Mouse (Mus musculus) adrenal gland, postnatal 25 days (tissue): ENCODE measurements around the gene Spdl1. TPM values are rescaled to one million over a fixed set of nuclear protein-coding genes. Genes with fewer than 3 reads are reported as not detected.
"Not testable (repeated sequence)": the region's sequence is repeated elsewhere in the genome, so short reads cannot be mapped to it uniquely, and the experiment has no call there.

Source experiments
- DNase-seq: peaks from one replicate; pipeline ENCODE4 v3.0.0; 2021; ENCODE audit warnings: mixed read lengths
- total RNA-seq: library from RNA; stranded (reverse); gene quantifications from 2 replicates; pipeline ENCODE4 v1.2.3, GENCODE M21; 2021

The Spdl1 gene
- total RNA-seq, 1 experiment from 2014 or later = 2.2 TPM

GRCm38 (mm10) chr11:34798066-34798465, 35.4 kb downstream of the Spdl1 start:
- not testable (repeated sequence) for DNase-seq

GRCm38 (mm10) chr11:34796097-34796496, 37.3 kb downstream of the Spdl1 start:
- DNase-seq = no peak

- DNase-seq = no peak
These were observed 41.6 kb downstream of the Spdl1 start for GRCm38 (mm10) chr11:34791872-34792271.

GRCm38 (mm10) chr11:34784864-34785263, 48.6 kb downstream of the Spdl1 start:
- DNase-seq = no peak

GRCm38 (mm10) chr11:34783587-34784043, 49.8 kb downstream of the Spdl1 start, which contains the start of gene Dock2:
Gene Dock2, minus strand, starts transcription at chr11:34783892.
- DNase-seq = no peak

GRCm38 (mm10) chr11:34782516-34783430, 50.7 kb downstream of the Spdl1 start:
- no peak for DNase-seq

- no peak for DNase-seq
These were observed 52.7 kb downstream of the Spdl1 start for GRCm38 (mm10) chr11:34780786-34781185.

GRCm38 (mm10) chr11:34779966-34780365, 53.5 kb downstream of the Spdl1 start:
- no peak for DNase-seq

GRCm38 (mm10) chr11:34778351-34778750, 55.1 kb downstream of the Spdl1 start:
- no peak for DNase-seq

GRCm38 (mm10) chr11:34777529-34777928, 55.9 kb downstream of the Spdl1 start:
- DNase-seq = no peak

GRCm38 (mm10) chr11:34776054-34776453, 57.4 kb downstream of the Spdl1 start:
- DNase-seq = no peak

GRCm38 (mm10) chr11:34774636-34775035, 58.8 kb downstream of the Spdl1 start:
- DNase-seq = no peak

GRCm38 (mm10) chr11:34773304-34773895, 60.0 kb downstream of the Spdl1 start:
- DNase-seq = no peak

GRCm38 (mm10) chr11:34771221-34771986, 62.0 kb downstream of the Spdl1 start:
- DNase-seq = peak; percentile 80

GRCm38 (mm10) chr11:34770666-34771065, 62.8 kb downstream of the Spdl1 start:
- no peak for DNase-seq

GRCm38 (mm10) chr11:34769946-34770345, 63.5 kb downstream of the Spdl1 start:
- no peak for DNase-seq

GRCm38 (mm10) chr11:34769396-34769795, 64.0 kb downstream of the Spdl1 start:
- DNase-seq = no peak

GRCm38 (mm10) chr11:34763739-34764361, 69.6 kb downstream of the Spdl1 start:
- no peak for DNase-seq

GRCm38 (mm10) chr11:34762570-34763127, 70.8 kb downstream of the Spdl1 start:
- no peak for DNase-seq

- no peak for DNase-seq
These were observed 71.3 kb downstream of the Spdl1 start for GRCm38 (mm10) chr11:34762125-34762524.

- no peak for DNase-seq
These were observed 73.9 kb downstream of the Spdl1 start for GRCm38 (mm10) chr11:34759582-34759981.
